In the genomic region with DNA sequence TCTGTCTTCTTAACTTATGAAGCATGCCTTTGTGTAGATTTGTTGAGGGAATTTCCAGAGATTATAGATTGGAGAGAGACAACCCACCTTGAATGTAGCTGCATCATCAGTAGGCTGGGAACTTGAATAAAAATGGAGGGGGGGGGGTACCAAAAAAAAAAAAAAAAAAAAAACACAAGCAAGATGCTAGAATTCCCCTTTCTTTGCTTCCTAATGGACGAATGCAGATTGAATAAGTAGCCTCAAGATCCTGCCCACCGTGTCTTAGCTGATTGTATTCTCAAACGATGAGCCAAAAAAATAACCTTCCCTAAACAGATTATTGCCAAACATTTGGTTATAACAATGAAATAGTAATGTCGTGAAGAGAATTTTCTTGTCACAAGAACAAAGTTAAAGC, we compare ENCODE assay signal across 9 mouse cellular contexts. TPM values are rescaled to one million over a fixed set of nuclear protein-coding genes. Genes with fewer than 3 reads are reported as not detected.
DNase-seq lines count a peak whose midpoint lies in the region; ATAC-seq and TF ChIP-seq lines count a peak whose summit lies in the region.
"Had no signal": no experiment of that assay in that cellular context is flagged by ENCODE, and none has a peak within 500 bp of the region (broad histone marks: within the 10 kb centered on the region; RNA-seq: fewer than 3 reads in every experiment).

No protein-coding gene starts in this region.

- H3K9me3 ChIP-seq in kidney, embryonic 15.5 days (replicated peaks): no peaks in the 10 kb centered on the region
- H3K9me3 ChIP-seq in hindbrain, embryonic 15.5 days: no peaks in the 10 kb centered on the region
- no peaks in the 10 kb centered on the region for H3K9me3 ChIP-seq in midbrain, embryonic 14.5 days (ENCODE audit: control insufficient read depth, low read length)

- H3K4me3 ChIP-seq in kidney, embryonic 15.5 days (replicated peaks): peak overlapping the region; percentile 74
- H3K4me3 ChIP-seq in cortical plate, adult 2 months (ENCODE audit: insufficient read depth, low read length): peak overlapping the region; percentile 78; the same call in 1 of the 2 replicates
- peak overlapping the region; percentile 69 for H3K4me3 ChIP-seq in hindbrain, embryonic 15.5 days
- peak overlapping the region; percentile 65 for H3K4me3 ChIP-seq in midbrain, embryonic 14.5 days (replicated peaks; ENCODE audit: low read depth, low read length)

- no peak for TF ChIP-seq POLR2A in cortical plate, adult 2 months (IDR thresholded peaks at IDR 0.05; ENCODE audit: extremely low read depth, insufficient read depth, low read length)

- H3K4me2 ChIP-seq in kidney, embryonic 15.5 days: peak overlapping the region; percentile 90
- H3K4me2 ChIP-seq in hindbrain, embryonic 15.5 days: peak overlapping the region; percentile 75
- H3K4me2 ChIP-seq in midbrain, embryonic 14.5 days (ENCODE audit: low read length): peak overlapping the region; percentile 79

- no peak for DNase-seq in kidney, postnatal 4 days
- no peak for DNase-seq in midbrain, embryonic 14.5 days
- no peak for DNase-seq in gastrocnemius, postnatal 4 days (ENCODE audit: low spot score in 2 of 2)
- no peak for DNase-seq in gastrocnemius, adult 18-20 months (ENCODE audit: low spot score)
- DNase-seq in right cerebral cortex, postnatal 10 days (ENCODE audit: low spot score in 2 of 2): no peak

- H3K27me3 ChIP-seq in kidney, embryonic 15.5 days: no peaks in the 10 kb centered on the region
- no peaks in the 10 kb centered on the region for H3K27me3 ChIP-seq in hindbrain, embryonic 15.5 days
- H3K27me3 ChIP-seq in midbrain, embryonic 14.5 days (ENCODE audit: control insufficient read depth, insufficient read depth, low read length): no peaks in the 10 kb centered on the region
- H3K27me3 ChIP-seq: Patski had no signal

- no peak for TF ChIP-seq CTCF in cortical plate, adult 2 months (IDR thresholded peaks at IDR 0.05; ENCODE audit: extremely low read depth, insufficient read depth, low read length)

- H3K27ac ChIP-seq in kidney, embryonic 15.5 days: peak overlapping the region; percentile 96
- no peak overlapping the region for H3K27ac ChIP-seq in cortical plate, adult 2 months (ENCODE audit: insufficient read depth, low read length)
- peak overlapping the region; percentile 98 for H3K27ac ChIP-seq in hindbrain, embryonic 15.5 days (replicated peaks)
- H3K27ac ChIP-seq in midbrain, embryonic 14.5 days (replicated peaks; ENCODE audit: low read depth, low read length): peak overlapping the region; percentile 98

- WGBS in kidney, embryonic 15.5 days: 34% methylated on average over 4 of the region's 4 CpGs
- 19% methylated on average over 4 of the region's 4 CpGs for WGBS in hindbrain, embryonic 15.5 days
- WGBS in midbrain, embryonic 14.5 days: 23% methylated on average over 4 of the region's 4 CpGs

- H3K4me1 ChIP-seq in kidney, embryonic 15.5 days: peaks cover 18% of the 10 kb centered on the region
- no peaks in the 10 kb centered on the region for H3K4me1 ChIP-seq in cortical plate, adult 2 months (ENCODE audit: control insufficient read depth, insufficient read depth, low read length)
- peaks cover 15% of the 10 kb centered on the region for H3K4me1 ChIP-seq in hindbrain, embryonic 15.5 days (replicated peaks)
- peaks cover 9% of the 10 kb centered on the region; the same call in 1 of the 2 replicates for H3K4me1 ChIP-seq in midbrain, embryonic 14.5 days (ENCODE audit: control insufficient read depth, insufficient read depth, low read length)

- H3K36me3 ChIP-seq in kidney, embryonic 15.5 days: peaks cover 4% of the 10 kb centered on the region
- H3K36me3 ChIP-seq in hindbrain, embryonic 15.5 days: peaks cover 10% of the 10 kb centered on the region
- H3K36me3 ChIP-seq in midbrain, embryonic 14.5 days (ENCODE audit: control insufficient read depth, insufficient read depth, low read length): peaks cover 9% of the 10 kb centered on the region

- no peak for ATAC-seq in kidney, embryonic 15.5 days (replicated peaks; ENCODE audit: low FRiP score)
- no peak for ATAC-seq in hindbrain, embryonic 15.5 days (ENCODE audit: low FRiP score, low read depth)
- no peak for ATAC-seq in midbrain, embryonic 14.5 days (ENCODE audit: low FRiP score, low TSS enrichment)

- H3K9ac ChIP-seq in kidney, embryonic 15.5 days: peak overlapping the region; percentile 46
- H3K9ac ChIP-seq in hindbrain, embryonic 15.5 days: peak overlapping the region; percentile 89
- H3K9ac ChIP-seq in midbrain, embryonic 14.5 days (replicated peaks; ENCODE audit: low read length): peak overlapping the region; percentile 85

RNA-seq across cellular contexts. Expression of a gene that starts 0.6 kb away (rescaled TPM):
- polyA plus RNA-seq in kidney, embryonic 15.5 days (2015; fragmentation: Nextera tagmentation; extraction: Ambion mirVana): 3.6 and 4.2 TPM in 2 replicates
- 4.2 and 5.1 TPM in 2 replicates for polyA plus RNA-seq in cortical plate, adult 2 months (2012; rRNA removed)
- polyA plus RNA-seq in hindbrain, embryonic 15.5 days (2015; fragmentation: Nextera tagmentation; extraction: Ambion mirVana): 4.8 and 5.0 TPM in 2 replicates
- polyA plus RNA-seq in midbrain, embryonic 14.5 days (2014; fragmentation: Nextera tagmentation; extraction: Ambion mirVana): 5.4 and 6.0 TPM in 2 replicates
- total RNA-seq in gastrocnemius, postnatal 4 days (2021): 1 to 10 TPM; 1.5 to 1.8 TPM
- total RNA-seq in gastrocnemius, adult 18-20 months (2021): under 1 TPM; 0.41 to 0.47 TPM

RNA-seq across cellular contexts. Expression of a gene that starts 9.4 kb away (rescaled TPM):
- 0.27 and 0.31 TPM in 2 replicates for polyA plus RNA-seq in kidney, embryonic 15.5 days (2015; fragmentation: Nextera tagmentation; extraction: Ambion mirVana)
- 38.1 and 39.9 TPM in 2 replicates for polyA plus RNA-seq in cortical plate, adult 2 months (2012; rRNA removed)
- polyA plus RNA-seq in hindbrain, embryonic 15.5 days (2015; fragmentation: Nextera tagmentation; extraction: Ambion mirVana): 0.69 and 0.79 TPM in 2 replicates
- polyA plus RNA-seq in midbrain, embryonic 14.5 days (2014; fragmentation: Nextera tagmentation; extraction: Ambion mirVana): 0.22 and 0.94 TPM in 2 replicates
- 10 to 100 TPM; 85.0 to 98.6 TPM for total RNA-seq in gastrocnemius, postnatal 4 days (2021)
- total RNA-seq in gastrocnemius, adult 18-20 months (2021): 100 to 1,000 TPM; 297 to 369 TPM

RNA-seq across cellular contexts. Expression of a gene that starts 12.3 kb away (rescaled TPM):
- polyA plus RNA-seq in kidney, embryonic 15.5 days (2015; fragmentation: Nextera tagmentation; extraction: Ambion mirVana): 6.4 and 7.1 TPM in 2 replicates
- 5.6 and 6.8 TPM in 2 replicates for polyA plus RNA-seq in cortical plate, adult 2 months (2012; rRNA removed)
- 13.6 and 14.2 TPM in 2 replicates for polyA plus RNA-seq in hindbrain, embryonic 15.5 days (2015; fragmentation: Nextera tagmentation; extraction: Ambion mirVana)
- 20.0 and 20.1 TPM in 2 replicates for polyA plus RNA-seq in midbrain, embryonic 14.5 days (2014; fragmentation: Nextera tagmentation; extraction: Ambion mirVana)
- total RNA-seq in gastrocnemius, postnatal 4 days (2021): 1 to 10 TPM; 1.5 to 2.0 TPM
- total RNA-seq in gastrocnemius, adult 18-20 months (2021): under 1 TPM; 0.32 to 0.64 TPM

RNA-seq across cellular contexts. Expression of a gene that starts 20.5 kb away (rescaled TPM):
- 984 and 1,043 TPM in 2 replicates for polyA plus RNA-seq in kidney, embryonic 15.5 days (2015; fragmentation: Nextera tagmentation; extraction: Ambion mirVana)
- polyA plus RNA-seq in cortical plate, adult 2 months (2012; rRNA removed): 719 and 800 TPM in 2 replicates
- polyA plus RNA-seq in hindbrain, embryonic 15.5 days (2015; fragmentation: Nextera tagmentation; extraction: Ambion mirVana): 711 and 732 TPM in 2 replicates
- 748 and 816 TPM in 2 replicates for polyA plus RNA-seq in midbrain, embryonic 14.5 days (2014; fragmentation: Nextera tagmentation; extraction: Ambion mirVana)
- 100 to 1,000 TPM; 413 to 416 TPM for total RNA-seq in gastrocnemius, postnatal 4 days (2021)
- total RNA-seq in gastrocnemius, adult 18-20 months (2021): 100 to 1,000 TPM; 609 to 675 TPM

RNA-seq across cellular contexts. Expression of a gene that starts 34.0 kb away (rescaled TPM):
- 26.3 and 30.2 TPM in 2 replicates for polyA plus RNA-seq in kidney, embryonic 15.5 days (2015; fragmentation: Nextera tagmentation; extraction: Ambion mirVana)
- 39.4 and 39.5 TPM in 2 replicates for polyA plus RNA-seq in cortical plate, adult 2 months (2012; rRNA removed)
- 31.3 and 33.4 TPM in 2 replicates for polyA plus RNA-seq in hindbrain, embryonic 15.5 days (2015; fragmentation: Nextera tagmentation; extraction: Ambion mirVana)
- polyA plus RNA-seq in midbrain, embryonic 14.5 days (2014; fragmentation: Nextera tagmentation; extraction: Ambion mirVana): 26.5 and 31.3 TPM in 2 replicates
- 10 to 100 TPM; 21.3 to 22.0 TPM for total RNA-seq in gastrocnemius, postnatal 4 days (2021)
- total RNA-seq in gastrocnemius, adult 18-20 months (2021): 10 to 100 TPM; 21.5 to 21.9 TPM

Comparison
In these comparisons a context has a peak if more than half of its experiments do, and no peak if none do; other contexts are left out.
1. RNA of a gene that starts 9.4 kb away (polyA plus RNA-seq): 38.1 to 39.9 TPM in cortical plate, adult 2 months; 0.69 to 0.79 TPM in hindbrain, embryonic 15.5 days, 0.27 to 0.31 TPM in kidney, embryonic 15.5 days and 0.22 to 0.94 TPM in midbrain, embryonic 14.5 days; every median in the first group is over 10 times any median in the second.
2. Peak in every context shown above with its lines, with median percentiles within 50 percentile points of each other: H3K4me2 ChIP-seq, H3K4me3 ChIP-seq and H3K9ac ChIP-seq.